Mouse (Mus musculus) CH12.LX (cell line): ENCODE measurements around the gene Hsd11b2. TPM values are rescaled to one million over a fixed set of nuclear protein-coding genes. Genes with fewer than 3 reads are reported as not detected.

Source experiments
- DNase-seq: peaks from one replicate; pipeline ENCODE4 v3.0.0-alpha.2; 2013; ENCODE audit errors: extremely low read depth
- H3K27ac ChIP-seq: 2 replicates; pipeline ENCODE4 v1.5.1; 2012; ENCODE audit warnings: low read depth, mild to moderate bottlenecking, control low read depth, moderate library complexity; ENCODE audit not compliant: insufficient read depth
- H3K27me3 ChIP-seq: replicated peaks from 2 replicates; pipeline ENCODE3; 2012; ENCODE audit warnings: inconsistent platforms
- H3K36me3 ChIP-seq, 2 experiments: replicated peaks in 1 of 2; 2 replicates each; pipeline versions ENCODE3 to v1.6.1; 2012; ENCODE audit warnings: inconsistent platforms in 1 of 2, low read length in 1 of 2, mild to moderate bottlenecking in 1 of 2, mixed read lengths in 1 of 2, moderate library complexity in 1 of 2; ENCODE audit not compliant: control insufficient read depth in 1 of 2, insufficient read depth in 1 of 2
- H3K4me1 ChIP-seq, 2 experiments: 2 replicates each; pipeline ENCODE4 v1.6.1; 2012; ENCODE audit warnings: inconsistent platforms in 1 of 2, moderate library complexity in 1 of 2; ENCODE audit not compliant: insufficient read depth in 2 of 2, control insufficient read depth in 1 of 2
- H3K4me2 ChIP-seq: 2 replicates; pipeline ENCODE4 v1.6.1; 2012; ENCODE audit warnings: low read depth, mild to moderate bottlenecking, control low read depth; ENCODE audit not compliant: poor library complexity, insufficient read depth, severe bottlenecking
- H3K4me3 ChIP-seq, 3 experiments: fragments of 150-350 bp in 1 of 3; sonication (generic) in 1 of 3; replicated peaks in 1 of 3; 2 replicates each; pipeline versions ENCODE3 to v1.5.1; 2011 to 2012; ENCODE audit warnings: low read depth in 2 of 3, low read length in 2 of 3, mild to moderate bottlenecking in 2 of 3, moderate library complexity in 2 of 3, control low read depth in 1 of 3, improper control_type of control experiment in 1 of 3, inconsistent platforms in 1 of 3, mixed read lengths in 1 of 3; ENCODE audit not compliant: poor library complexity in 1 of 3
- H3K79me2 ChIP-seq: replicated peaks from 2 replicates; pipeline ENCODE4 v1.6.1; 2012; ENCODE audit warnings: mild to moderate bottlenecking, moderate library complexity; ENCODE audit not compliant: control insufficient read depth, poor library complexity, insufficient read depth, severe bottlenecking; ENCODE audit errors: extremely low read depth
- H3K9ac ChIP-seq: 2 replicates; pipeline ENCODE4 v1.6.1; 2012; ENCODE audit warnings: low read depth, mild to moderate bottlenecking, control low read depth, moderate library complexity; ENCODE audit not compliant: insufficient read depth
- H3K9me3 ChIP-seq: replicated peaks from 2 replicates; pipeline ENCODE3; 2012; ENCODE audit warnings: low read length, inconsistent platforms, mixed read lengths
- BHLHE40 ChIP-seq: IDR thresholded peaks from 2 replicates; pipeline ENCODE4 v1.6.1; 2011; ENCODE audit warnings: mild to moderate bottlenecking, low read depth, low read length, improper control_type of control experiment
- CHD2 ChIP-seq: IDR thresholded peaks from 2 replicates; pipeline ENCODE4 v1.6.1; 2011; ENCODE audit warnings: low read length, improper control_type of control experiment
- E2F4 ChIP-seq: IDR thresholded peaks from 2 replicates; pipeline ENCODE4 v1.6.1; 2011; ENCODE audit warnings: low read depth, low read length, improper control_type of control experiment; ENCODE audit not compliant: insufficient replicate concordance
- ETS1 ChIP-seq: conservative IDR thresholded peaks from 2 replicates; pipeline ENCODE4 v1.6.1; 2012; ENCODE audit warnings: low read depth, mild to moderate bottlenecking, inconsistent platforms, low read length, improper control_type of control experiment, moderate library complexity
- GABPA ChIP-seq: IDR thresholded peaks from 2 replicates; pipeline ENCODE4 v1.6.1; 2012; ENCODE audit warnings: low read depth, low read length, improper control_type of control experiment, inconsistent platforms; ENCODE audit not compliant: insufficient replicate concordance
- HCFC1 ChIP-seq: IDR thresholded peaks from 2 replicates; pipeline ENCODE4 v1.6.1; 2012; ENCODE audit warnings: low read depth, mild to moderate bottlenecking, inconsistent platforms, low read length, improper control_type of control experiment
- JUN ChIP-seq: IDR thresholded peaks from 2 replicates; pipeline ENCODE4 v1.6.1; 2011; ENCODE audit warnings: low read depth, mild to moderate bottlenecking, low read length, improper control_type of control experiment, moderate library complexity; ENCODE audit not compliant: insufficient read depth
- JUND ChIP-seq: conservative IDR thresholded peaks from 2 replicates; pipeline ENCODE4 v1.6.1; 2011; ENCODE audit warnings: low read depth, low read length, improper control_type of control experiment
- MAX ChIP-seq: IDR thresholded peaks from 2 replicates; pipeline ENCODE4 v1.6.1; 2011; ENCODE audit warnings: low read length, improper control_type of control experiment
- MEF2A ChIP-seq: IDR thresholded peaks from 2 replicates; pipeline ENCODE4 v1.6.1; 2014; ENCODE audit warnings: low read depth, mild to moderate bottlenecking, inconsistent platforms, low read length, improper control_type of control experiment, borderline replicate concordance
- MXI1 ChIP-seq: IDR thresholded peaks from 2 replicates; pipeline ENCODE4 v1.6.1; 2011; ENCODE audit warnings: mild to moderate bottlenecking, low read depth, low read length, improper control_type of control experiment
- MYC ChIP-seq: IDR thresholded peaks from 2 replicates; pipeline ENCODE4 v1.6.1; 2011; ENCODE audit warnings: low read depth, mild to moderate bottlenecking, improper control_type of control experiment, low read length
- NELFE ChIP-seq: IDR thresholded peaks from 2 replicates; pipeline ENCODE4 v1.6.1; 2011; ENCODE audit warnings: low read depth, low read length, improper control_type of control experiment
- NRF1 ChIP-seq: IDR thresholded peaks from 2 replicates; pipeline ENCODE4 v1.6.1; 2014; ENCODE audit warnings: low read depth, mild to moderate bottlenecking, inconsistent platforms, low read length, improper control_type of control experiment, moderate library complexity
- POLR2A ChIP-seq: IDR thresholded peaks from 2 replicates; pipeline ENCODE4 v1.6.1; 2011; ENCODE audit warnings: low read depth, mild to moderate bottlenecking, improper control_type of control experiment, low read length
- POLR2AphosphoS2 ChIP-seq: IDR thresholded peaks from 2 replicates; pipeline ENCODE4 v1.6.1; 2011; ENCODE audit warnings: low read depth, low read length, improper control_type of control experiment
- RCOR1 ChIP-seq: conservative IDR thresholded peaks from 2 replicates; pipeline ENCODE4 v1.6.1; 2012; ENCODE audit warnings: low read depth, mild to moderate bottlenecking, inconsistent platforms, low read length, improper control_type of control experiment
- SIN3A ChIP-seq: IDR thresholded peaks from 2 replicates; pipeline ENCODE4 v1.6.1; 2012; ENCODE audit warnings: low read length, improper control_type of control experiment, inconsistent platforms
- SMC3 ChIP-seq: IDR thresholded peaks from 2 replicates; pipeline ENCODE4 v1.6.1; 2011; ENCODE audit warnings: low read depth, low read length, improper control_type of control experiment
- TBP ChIP-seq: conservative IDR thresholded peaks from 2 replicates; pipeline ENCODE4 v1.6.1; 2011; ENCODE audit warnings: low read depth, low read length, improper control_type of control experiment
- UBTF ChIP-seq: IDR thresholded peaks from 2 replicates; pipeline ENCODE4 v1.6.1; 2012; ENCODE audit warnings: low read depth, mild to moderate bottlenecking, inconsistent platforms, low read length, improper control_type of control experiment, moderate library complexity
- USF1 ChIP-seq: IDR thresholded peaks from 2 replicates; pipeline ENCODE4 v1.6.1; 2014; ENCODE audit warnings: low read depth, mild to moderate bottlenecking, inconsistent platforms, low read length, improper control_type of control experiment
- ZKSCAN1 ChIP-seq: IDR thresholded peaks from 2 replicates; pipeline ENCODE4 v1.6.1; 2012; ENCODE audit warnings: low read depth, inconsistent platforms, low read length, improper control_type of control experiment, borderline replicate concordance
- ZNF384 ChIP-seq: IDR thresholded peaks from 2 replicates; pipeline ENCODE4 v1.6.1; 2012; ENCODE audit warnings: low read depth, low read length, improper control_type of control experiment, inconsistent platforms
- dilution Hi-C: fragments of 300-500 bp; cut with MboI; formaldehyde crosslinking; loops from 2 replicates; pipeline ENCODE4 v1.14.3; 2020; ENCODE audit warnings: low sequenced_read_pairs; ENCODE audit not compliant: extremely low pct_unique_long_range_greater_than_20kb, extremely low pct_ligation_motif_present
- in situ Hi-C: fragments of 300-500 bp; cut with MboI; formaldehyde crosslinking; loops from 3 replicates; pipeline ENCODE4 v1.14.3; 2019; ENCODE audit warnings: low sequenced_read_pairs, low pct_ligation_motif_present, low pct_unique_long_range_greater_than_20kb, mixed read lengths
- polyA plus RNA-seq: library from polyadenylated mRNA; unstranded; fragments of >175 nt; gene quantifications from 2 replicates; pipeline ENCODE4 v1.2.1, GENCODE M21; 2012; ENCODE audit warnings: low read depth; ENCODE audit not compliant: insufficient read length
- total RNA-seq, 2 experiments: library from RNA; depleted of rRNA; stranded (reverse); fragments of 300-350 nt in 1 of 2; fragments of >200 nt in 1 of 2; gene quantifications; 2 replicates each; pipeline ENCODE4 v1.2.3; 2012 to 2014

Hsd11b2 gene
- total and polyA plus RNA-seq, 3 experiments = not detected

GRCm38 (mm10) chr8:105528206-105528605, 9.7 kb downstream of the Hsd11b2 start:
- Histone ChIP-seq H3K27ac (no peak overlapping the region), H3K4me3 (no peak overlapping the region), H3K79me2 (no peaks in the 10 kb centered on the region), H3K9me3 (no peaks in the 10 kb centered on the region), H3K27me3 (no peaks in the 10 kb centered on the region), H3K36me3 (peaks cover 33 to 94% of the 10 kb centered on the region in 2 experiments), H3K9ac (no peak overlapping the region), H3K4me2 (no peak overlapping the region), H3K4me1 (peaks cover 0 to under 1% of the 10 kb centered on the region in 2 experiments; a peak in 1 of 4 replicates)
- in situ Hi-C loops (loop anchor here (5.0 kb wide), 1 partner anchor 34 kb away; no protein-coding TSS in a partner anchor), dilution Hi-C loops (no loop called here)
- DNase-seq = no peak
- no peak for TF ChIP-seq BHLHE40
- TF ChIP-seq GABPA = no peak
- no peak for TF ChIP-seq TBP
- TF ChIP-seq ZKSCAN1 = no peak
- TF ChIP-seq UBTF = no peak
- no peak for TF ChIP-seq ETS1
- TF ChIP-seq CHD2 = no peak
- TF ChIP-seq JUN = no peak
- no peak for TF ChIP-seq NELFE
- no peak for TF ChIP-seq E2F4
- no peak for TF ChIP-seq USF1
- TF ChIP-seq HCFC1 = no peak
- no peak for TF ChIP-seq SMC3
- TF ChIP-seq ZNF384 = no peak
- TF ChIP-seq POLR2AphosphoS2 = no peak
- no peak for TF ChIP-seq MEF2A
- TF ChIP-seq NRF1 = no peak
- no peak for TF ChIP-seq POLR2A
- no peak for TF ChIP-seq MAX
- TF ChIP-seq RCOR1 = no peak
- TF ChIP-seq, all 38 proteins: peak for 0

- no peak for DNase-seq
- peaks cover 0 to 9% of the 10 kb centered on the region in 2 experiments; a peak in 2 of 4 replicates for H3K4me1 ChIP-seq
- H3K4me2 ChIP-seq = no peak overlapping the region
- H3K27ac ChIP-seq = no peak overlapping the region
- H3K79me2 ChIP-seq = no peaks in the 10 kb centered on the region
- dilution Hi-C loops (no loop called here), in situ Hi-C loops (loop anchor here (5.0 kb wide), 1 partner anchor 33 kb away; no protein-coding TSS in a partner anchor)
- H3K9ac ChIP-seq = no peak overlapping the region
- peaks cover 33 to 90% of the 10 kb centered on the region in 2 experiments for H3K36me3 ChIP-seq
- TF ChIP-seq MYC (no peak), BHLHE40 (no peak), POLR2AphosphoS2 (no peak), JUND (no peak), SIN3A (no peak), ZKSCAN1 (no peak), MXI1 (no peak), POLR2A (no peak), NELFE (no peak)
- H3K4me3 ChIP-seq = no peak overlapping the region
- no peaks in the 10 kb centered on the region for H3K9me3 ChIP-seq
- H3K27me3 ChIP-seq = no peaks in the 10 kb centered on the region
These were observed 10.7 kb downstream of the Hsd11b2 start for GRCm38 (mm10) chr8:105529271-105529670.
